Mouse (Mus musculus): Measurements from ENCODE around the gene Pax1. TPM values are rescaled to one million over a fixed set of nuclear protein-coding genes. Genes with fewer than 3 reads are reported as not detected.

The Pax1 gene
- not detected in 2 replicates for polyA plus RNA-seq (2012; ENCODE audit: insufficient read depth, insufficient read length, missing spikeins)

- Histone ChIP-seq H3K4me1 (ENCODE audit: control insufficient read depth, insufficient read depth, insufficient read length, low read length) (no peaks in the 10 kb centered on the region), H3K4me3 (ENCODE audit: insufficient read depth, low read depth, low read length) (no peak within 1 kb of the TSS), H3K27ac (replicated peaks; ENCODE audit: low read depth, low read length) (no peak within 1 kb of the TSS)
These were observed at the start of gene Pax1 for GRCm38 (mm10) chr2:147361581-147361980. TSS of gene Pax1 (plus strand) at chr2:147361925.

- H3K4me1 ChIP-seq (ENCODE audit: control insufficient read depth, insufficient read depth, insufficient read length, low read length): no peaks in the 10 kb centered on the region
- no peak overlapping the region for H3K27ac ChIP-seq (replicated peaks; ENCODE audit: low read depth, low read length)
These were observed 40.7 kb upstream of the Pax1 start for GRCm38 (mm10) chr2:147321036-147321435.

GRCm38 (mm10) chr2:147325178-147325577, 36.5 kb upstream of the Pax1 start:
- no peak overlapping the region for H3K4me3 ChIP-seq (ENCODE audit: insufficient read depth, low read depth, low read length)
- no peak overlapping the region for H3K27ac ChIP-seq (replicated peaks; ENCODE audit: low read depth, low read length)
- H3K4me1 ChIP-seq (ENCODE audit: control insufficient read depth, insufficient read depth, insufficient read length, low read length): no peaks in the 10 kb centered on the region

More at GRCm38 (mm10) chr2:147321036-147321435, 40.7 kb upstream of the Pax1 start:
- no peak overlapping the region for H3K4me3 ChIP-seq (ENCODE audit: insufficient read depth, low read depth, low read length)

- no peak overlapping the region for H3K27ac ChIP-seq (replicated peaks; ENCODE audit: low read depth, low read length)
- no peaks in the 10 kb centered on the region for H3K4me1 ChIP-seq (ENCODE audit: control insufficient read depth, insufficient read depth, insufficient read length, low read length)
- H3K4me3 ChIP-seq (ENCODE audit: insufficient read depth, low read depth, low read length): no peak overlapping the region
These were observed 29.0 kb upstream of the Pax1 start for GRCm38 (mm10) chr2:147332731-147333130.

- no peak overlapping the region for H3K4me3 ChIP-seq (ENCODE audit: insufficient read depth, low read depth, low read length)
- no peak overlapping the region for H3K27ac ChIP-seq (replicated peaks; ENCODE audit: low read depth, low read length)
- no peaks in the 10 kb centered on the region for H3K4me1 ChIP-seq (ENCODE audit: control insufficient read depth, insufficient read depth, insufficient read length, low read length)
These were observed 23.0 kb upstream of the Pax1 start for GRCm38 (mm10) chr2:147338729-147339128.

GRCm38 (mm10) chr2:147339796-147340195, 21.9 kb upstream of the Pax1 start:
- Histone ChIP-seq H3K27ac (replicated peaks; ENCODE audit: low read depth, low read length) (no peak overlapping the region), H3K4me1 (ENCODE audit: control insufficient read depth, insufficient read depth, insufficient read length, low read length) (no peaks in the 10 kb centered on the region), H3K4me3 (ENCODE audit: insufficient read depth, low read depth, low read length) (no peak overlapping the region)

- Histone ChIP-seq H3K4me1 (ENCODE audit: control insufficient read depth, insufficient read depth, insufficient read length, low read length) (no peaks in the 10 kb centered on the region), H3K4me3 (ENCODE audit: insufficient read depth, low read depth, low read length) (no peak overlapping the region), H3K27ac (replicated peaks; ENCODE audit: low read depth, low read length) (no peak overlapping the region)
These were observed 19.5 kb upstream of the Pax1 start for GRCm38 (mm10) chr2:147342198-147342597.

GRCm38 (mm10) chr2:147359716-147360115, 2.0 kb upstream of the Pax1 start:
- Histone ChIP-seq H3K4me3 (ENCODE audit: insufficient read depth, low read depth, low read length) (no peak overlapping the region), H3K4me1 (ENCODE audit: control insufficient read depth, insufficient read depth, insufficient read length, low read length) (no peaks in the 10 kb centered on the region)

GRCm38 (mm10) chr2:147360401-147360800, 1.3 kb upstream of the Pax1 start:
- no peak overlapping the region for H3K4me3 ChIP-seq (ENCODE audit: insufficient read depth, low read depth, low read length)
- no peaks in the 10 kb centered on the region for H3K4me1 ChIP-seq (ENCODE audit: control insufficient read depth, insufficient read depth, insufficient read length, low read length)
- no peak overlapping the region for H3K27ac ChIP-seq (replicated peaks; ENCODE audit: low read depth, low read length)

More at GRCm38 (mm10) chr2:147359716-147360115, 2.0 kb upstream of the Pax1 start:
- no peak overlapping the region for H3K27ac ChIP-seq (replicated peaks; ENCODE audit: low read depth, low read length)

- H3K27ac ChIP-seq (replicated peaks; ENCODE audit: low read depth, low read length): no peak overlapping the region
- no peaks in the 10 kb centered on the region for H3K4me1 ChIP-seq (ENCODE audit: control insufficient read depth, insufficient read depth, insufficient read length, low read length)
- no peak overlapping the region for H3K4me3 ChIP-seq (ENCODE audit: insufficient read depth, low read depth, low read length)
These were observed 869 bp upstream of the Pax1 start for GRCm38 (mm10) chr2:147360856-147361255.

- Histone ChIP-seq H3K4me3 (ENCODE audit: insufficient read depth, low read depth, low read length) (no peak overlapping the region), H3K27ac (replicated peaks; ENCODE audit: low read depth, low read length) (no peak overlapping the region), H3K4me1 (ENCODE audit: control insufficient read depth, insufficient read depth, insufficient read length, low read length) (no peaks in the 10 kb centered on the region)
These were observed 591 bp downstream of the Pax1 start for GRCm38 (mm10) chr2:147362316-147362715.

GRCm38 (mm10) chr2:147363401-147364130, 1.8 kb downstream of the Pax1 start:
- no peaks in the 10 kb centered on the region for H3K4me1 ChIP-seq (ENCODE audit: control insufficient read depth, insufficient read depth, insufficient read length, low read length)
- no peak overlapping the region for H3K4me3 ChIP-seq (ENCODE audit: insufficient read depth, low read depth, low read length)
- no peak overlapping the region for H3K27ac ChIP-seq (replicated peaks; ENCODE audit: low read depth, low read length)

- H3K4me3 ChIP-seq (ENCODE audit: insufficient read depth, low read depth, low read length): no peak overlapping the region
- H3K4me1 ChIP-seq (ENCODE audit: control insufficient read depth, insufficient read depth, insufficient read length, low read length): no peaks in the 10 kb centered on the region
- H3K27ac ChIP-seq (replicated peaks; ENCODE audit: low read depth, low read length): no peak overlapping the region
These were observed 2.5 kb downstream of the Pax1 start for GRCm38 (mm10) chr2:147364198-147364597.

GRCm38 (mm10) chr2:147364982-147365907, 3.5 kb downstream of the Pax1 start:
- Histone ChIP-seq H3K4me3 (ENCODE audit: insufficient read depth, low read depth, low read length) (no peak overlapping the region), H3K27ac (replicated peaks; ENCODE audit: low read depth, low read length) (no peak overlapping the region), H3K4me1 (ENCODE audit: control insufficient read depth, insufficient read depth, insufficient read length, low read length) (no peaks in the 10 kb centered on the region)

GRCm38 (mm10) chr2:147365908-147366630, 4.3 kb downstream of the Pax1 start:
- Histone ChIP-seq H3K4me3 (ENCODE audit: insufficient read depth, low read depth, low read length) (no peak overlapping the region), H3K4me1 (ENCODE audit: control insufficient read depth, insufficient read depth, insufficient read length, low read length) (no peaks in the 10 kb centered on the region), H3K27ac (replicated peaks; ENCODE audit: low read depth, low read length) (no peak overlapping the region)
